Mouse (Mus musculus): Measurements from ENCODE around the gene Pias4.

The Pias4 gene

GRCm38 (mm10) chr10:81138821-81139528 lies 28.7 kb downstream of the Pias4 start:
- no peak for DNase-seq (ENCODE audit: low read depth, low spot score)

DNA sequence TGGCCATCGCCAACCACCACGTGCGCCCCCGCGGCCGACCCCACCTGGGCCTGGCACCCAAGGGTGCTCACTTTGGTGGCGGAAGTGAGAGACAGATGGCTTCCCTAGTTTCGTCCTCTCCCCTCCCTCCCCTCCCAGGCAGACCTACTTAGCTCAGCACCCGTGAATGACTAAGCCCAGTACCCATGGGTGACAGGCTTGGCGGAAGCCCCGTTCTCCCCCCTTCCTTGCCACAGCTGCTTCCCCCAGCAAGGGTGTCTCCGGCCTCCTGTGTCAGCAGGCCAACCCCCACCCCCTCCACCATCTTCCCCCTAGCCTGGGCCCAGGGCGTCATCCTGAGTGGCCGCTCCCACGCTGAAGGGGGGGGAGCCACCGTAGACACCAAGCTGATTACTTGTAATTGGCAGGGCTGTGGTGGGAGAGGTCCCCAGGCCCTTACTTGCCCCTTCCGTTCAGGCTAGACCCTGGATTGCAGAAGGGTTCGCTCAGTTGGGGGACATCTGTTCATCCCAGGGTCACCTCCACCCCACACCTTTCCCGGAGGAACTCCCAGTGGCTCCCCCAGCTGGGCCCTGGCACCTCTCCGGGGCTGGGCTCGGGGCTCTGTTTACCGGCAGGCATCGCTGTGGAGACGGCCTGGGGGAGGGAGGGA lies 29.5 kb downstream of the Pias4 start:
- peak; percentile 88 for DNase-seq (ENCODE audit: low read depth, low spot score)

- DNase-seq (ENCODE audit: low read depth, low spot score): peak; percentile 99
Measured at GRCm38 (mm10) chr10:81137252-81138130, 30.2 kb downstream of the Pias4 start.

- peak; percentile 89 for DNase-seq (ENCODE audit: low read depth, low spot score)
Measured at GRCm38 (mm10) chr10:81136706-81137231, 31.0 kb downstream of the Pias4 start.

GRCm38 (mm10) chr10:81135831-81136705 lies 31.7 kb downstream of the Pias4 start:
- DNase-seq (ENCODE audit: low read depth, low spot score): peak; percentile 92

- DNase-seq (ENCODE audit: low read depth, low spot score): peak; percentile 68
Measured at GRCm38 (mm10) chr10:81134966-81135681, 32.6 kb downstream of the Pias4 start, which contains the start of gene Zbtb7a. Gene Zbtb7a, plus strand, starts transcription at chr10:81135220.

DNA sequence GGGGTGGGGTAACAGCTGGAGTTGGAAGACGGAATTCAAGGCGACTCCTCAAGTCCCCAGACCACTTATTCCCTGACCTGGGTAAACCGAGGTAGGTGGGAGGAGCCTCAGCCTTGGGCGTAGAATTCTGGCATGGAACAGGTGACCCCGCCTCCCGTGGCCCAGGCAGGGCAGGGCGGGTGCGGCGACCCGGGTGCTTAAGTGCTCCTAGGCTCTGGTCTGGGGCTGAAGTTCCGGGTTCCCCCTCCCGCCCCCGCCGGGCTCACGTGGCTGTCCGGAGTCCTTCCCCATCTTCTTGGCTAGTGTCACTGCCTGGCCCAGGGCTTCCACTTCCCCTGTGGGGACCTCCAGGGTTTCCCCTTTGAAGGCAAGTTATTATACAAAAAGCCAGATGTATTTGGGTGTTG lies 33.5 kb downstream of the Pias4 start:
- DNase-seq (ENCODE audit: low read depth, low spot score): peak; percentile 98

- no peak for DNase-seq (ENCODE audit: low read depth, low spot score)
Measured at GRCm38 (mm10) chr10:81123500-81123899, 44.2 kb downstream of the Pias4 start.

DNA sequence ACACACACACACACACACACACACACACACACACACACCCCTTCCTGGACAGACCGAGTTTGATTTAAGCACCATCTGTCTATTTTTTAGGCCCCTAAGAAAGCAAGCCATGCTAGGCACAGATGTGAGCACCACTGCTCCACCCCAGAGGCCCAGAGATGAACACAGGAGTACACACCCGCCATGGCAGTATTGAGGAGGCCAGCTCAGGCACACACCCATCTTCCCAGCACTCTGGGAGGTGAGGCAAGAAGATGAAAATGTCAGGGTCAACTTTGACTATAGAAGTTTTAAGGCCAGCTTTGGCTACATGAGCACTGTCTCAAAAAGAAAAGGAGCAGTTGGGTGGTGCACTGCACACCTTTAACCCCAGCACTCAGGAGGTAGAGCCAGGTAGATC lies 44.8 kb downstream of the Pias4 start:
- DNase-seq (ENCODE audit: low read depth, low spot score): no peak

DNA sequence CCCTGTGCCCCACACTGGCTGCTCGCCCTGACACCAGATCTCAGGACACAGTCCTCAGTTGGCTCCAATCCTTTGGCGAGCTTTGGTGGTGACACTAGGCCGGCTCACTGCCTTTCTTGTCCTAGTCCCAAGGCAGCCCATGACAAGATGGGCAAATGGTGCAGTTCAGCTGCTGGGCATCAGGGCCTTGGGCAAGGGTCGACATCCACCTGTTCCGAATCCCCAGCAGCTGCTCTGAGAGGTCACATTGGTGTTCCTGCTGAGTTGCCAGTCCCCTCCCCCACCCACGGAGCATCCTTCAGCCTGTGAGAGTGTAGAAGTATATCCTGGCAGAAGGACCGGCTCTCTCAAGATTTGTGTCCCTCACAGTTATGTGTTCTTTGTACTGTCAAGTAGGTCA lies 47.1 kb downstream of the Pias4 start:
- DNase-seq (ENCODE audit: low read depth, low spot score): no peak

DNA sequence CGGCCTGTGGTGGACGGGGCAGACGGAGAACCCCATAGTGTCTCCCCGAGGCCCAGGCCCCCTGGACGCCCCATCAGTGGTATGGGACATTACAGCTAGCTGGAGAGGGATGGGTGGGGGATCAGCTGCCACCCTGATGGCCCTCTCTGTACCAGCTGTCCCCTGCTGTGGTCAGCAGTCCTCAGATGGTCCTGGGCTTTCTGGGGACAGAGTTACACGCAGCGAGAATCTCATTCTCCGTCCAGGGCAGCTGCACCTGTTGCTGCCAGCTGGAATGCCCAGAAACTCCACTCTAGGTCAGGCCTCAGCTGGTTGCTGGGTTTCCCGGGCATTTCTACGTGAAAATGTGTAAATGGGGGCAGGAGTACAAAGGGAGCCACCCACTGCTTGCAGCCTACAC lies 48.1 kb downstream of the Pias4 start:
- DNase-seq (ENCODE audit: low read depth, low spot score): no peak

GRCm38 (mm10) chr10:81112946-81113345 lies 54.8 kb downstream of the Pias4 start:
- no peak for DNase-seq (ENCODE audit: low read depth, low spot score)

- peak; percentile 81 for DNase-seq (ENCODE audit: low read depth, low spot score)
Measured at GRCm38 (mm10) chr10:81106113-81106721, 61.5 kb downstream of the Pias4 start.

- DNase-seq (ENCODE audit: low read depth, low spot score): peak; percentile 99
Measured at GRCm38 (mm10) chr10:81105565-81106112, 62.1 kb downstream of the Pias4 start, which contains the start of gene Map2k2. Gene Map2k2, plus strand, starts transcription at chr10:81105915.
